13 mouse cellular contexts compared by ENCODE assay signal in the genomic region with DNA sequence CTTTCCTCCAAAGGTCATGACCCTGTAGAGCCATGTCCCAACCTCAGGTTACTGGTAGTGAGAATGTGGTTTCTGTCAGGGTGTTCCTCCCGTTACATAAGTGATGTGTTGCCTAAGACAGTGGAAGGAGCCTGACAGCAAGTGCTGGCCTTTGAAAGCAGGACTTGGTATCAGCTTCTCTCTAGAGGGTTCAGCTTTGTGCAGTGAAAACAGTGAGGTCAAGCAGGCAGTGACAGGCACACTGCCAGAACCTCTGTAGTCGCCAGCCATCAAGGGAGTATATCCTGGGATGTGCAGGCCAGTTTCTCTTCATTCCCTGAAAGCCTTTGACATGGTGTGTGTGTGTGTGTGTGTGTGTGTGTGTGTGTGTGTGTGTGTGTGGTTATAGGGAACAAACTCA.
"Had no signal": no experiment of that assay in that cellular context is flagged by ENCODE, and none has a peak within 500 bp of the region (broad histone marks: within the 10 kb centered on the region; RNA-seq: fewer than 3 reads in every experiment).

No protein-coding gene starts in this region.

- H3K36me3 ChIP-seq: limb, embryonic 10.5 days; liver, embryonic 12.5 days; midbrain, embryonic 13.5 days; neural tube, embryonic 15.5 days had no signal

- H3K9me3 ChIP-seq: limb, embryonic 10.5 days; liver, embryonic 12.5 days; midbrain, embryonic 13.5 days; neural tube, embryonic 15.5 days had no signal

- H3K4me2 ChIP-seq: liver, embryonic 12.5 days; midbrain, embryonic 13.5 days; neural tube, embryonic 15.5 days had no signal

- H3K4me1 ChIP-seq: liver, embryonic 12.5 days; midbrain, embryonic 13.5 days had no signal

- ATAC-seq: liver, embryonic 12.5 days; midbrain, embryonic 13.5 days had no signal

- H3K9ac ChIP-seq: liver, embryonic 12.5 days; midbrain, embryonic 13.5 days; neural tube, embryonic 15.5 days had no signal

- H3K27ac ChIP-seq: left cerebral cortex, adult 2 months; limb, embryonic 10.5 days; liver, embryonic 12.5 days; macrophage; midbrain, embryonic 13.5 days; neural tube, embryonic 15.5 days; stomach, postnatal 0 days had no signal

- DNase-seq: kidney, adult 8-10 months; kidney, postnatal 25 days; right cerebral cortex, adult 18-20 months; right cerebral cortex, postnatal 25 days; thymus, postnatal 4 days had no signal

- H3K4me3 ChIP-seq: left cerebral cortex, adult 2 months; limb, embryonic 10.5 days; liver, embryonic 12.5 days; midbrain, embryonic 13.5 days; myocyte; neural tube, embryonic 15.5 days had no signal

- H3K27me3 ChIP-seq: liver, embryonic 12.5 days; midbrain, embryonic 13.5 days; neural tube, embryonic 15.5 days had no signal
